Mouse (Mus musculus) C2C12 (cell line): ENCODE measurements around the gene Gm10718.
"Not testable (repeated sequence)": the region's sequence is repeated elsewhere in the genome, so short reads cannot be mapped to it uniquely, and the experiment has no call there.

Source experiments
- CEBPB ChIP-seq: IDR thresholded peaks from one replicate; pipeline ENCODE4 v1.6.1; 2011; ENCODE audit warnings: low read depth, mild to moderate bottlenecking, control low read depth, moderate library complexity
- CTCF ChIP-seq: IDR thresholded peaks from one replicate; pipeline ENCODE4 v1.5.1; 2011; ENCODE audit not compliant: control insufficient read depth, insufficient read depth, insufficient read length

GRCm38 (mm10) chr9:3023985-3024648 lies 770 bp downstream of the Gm10718 start:
- TF ChIP-seq CTCF, CEBPB: not testable (repeated sequence)
